Mouse (Mus musculus): ENCODE results near the gene Pmm2.

The Pmm2 gene

GRCm38 (mm10) chr16:8685087-8685486 lies 47.6 kb downstream of the Pmm2 start:
- peak in 1 of 2 experiments; percentile 38 for DNase-seq

GRCm38 (mm10) chr16:8686121-8686870 lies 48.8 kb downstream of the Pmm2 start:
- peak; percentile 61 to 82 for DNase-seq

DNA sequence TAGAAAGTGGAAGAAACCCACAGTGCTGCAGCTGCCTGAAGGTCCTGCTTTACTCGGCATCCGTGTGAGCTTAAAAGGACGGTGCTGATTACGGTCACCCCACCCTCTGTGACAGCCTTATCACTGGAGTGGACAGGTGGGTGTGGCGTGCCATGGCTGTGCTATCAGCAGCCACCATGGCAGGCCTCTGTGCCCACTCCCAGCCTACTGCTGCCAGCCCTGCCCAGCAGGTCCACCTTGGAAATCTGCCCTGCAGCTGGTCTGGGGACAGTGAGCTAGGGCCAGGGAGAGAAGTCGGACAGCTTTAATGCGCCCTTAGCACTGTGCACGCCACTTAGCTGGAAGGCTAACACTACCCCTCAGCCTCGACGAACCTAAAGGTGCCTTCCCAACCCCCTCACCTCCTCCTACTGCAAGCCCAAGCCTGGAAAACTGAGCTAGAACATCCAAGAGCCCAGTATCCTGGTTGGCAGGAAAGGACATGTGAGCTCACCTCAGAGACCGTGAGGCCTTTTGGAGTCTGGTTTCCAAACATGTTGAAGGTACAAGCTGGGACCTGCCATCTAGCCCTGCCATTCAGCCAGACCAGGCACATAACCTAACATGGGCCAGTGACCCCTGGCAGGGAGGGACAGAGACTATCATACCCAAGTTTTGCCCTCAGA lies 49.5 kb downstream of the Pmm2 start:
- no peak for DNase-seq

- DNase-seq = no peak
Observed at GRCm38 (mm10) chr16:8687559-8688112, 50.2 kb downstream of the Pmm2 start.

DNA sequence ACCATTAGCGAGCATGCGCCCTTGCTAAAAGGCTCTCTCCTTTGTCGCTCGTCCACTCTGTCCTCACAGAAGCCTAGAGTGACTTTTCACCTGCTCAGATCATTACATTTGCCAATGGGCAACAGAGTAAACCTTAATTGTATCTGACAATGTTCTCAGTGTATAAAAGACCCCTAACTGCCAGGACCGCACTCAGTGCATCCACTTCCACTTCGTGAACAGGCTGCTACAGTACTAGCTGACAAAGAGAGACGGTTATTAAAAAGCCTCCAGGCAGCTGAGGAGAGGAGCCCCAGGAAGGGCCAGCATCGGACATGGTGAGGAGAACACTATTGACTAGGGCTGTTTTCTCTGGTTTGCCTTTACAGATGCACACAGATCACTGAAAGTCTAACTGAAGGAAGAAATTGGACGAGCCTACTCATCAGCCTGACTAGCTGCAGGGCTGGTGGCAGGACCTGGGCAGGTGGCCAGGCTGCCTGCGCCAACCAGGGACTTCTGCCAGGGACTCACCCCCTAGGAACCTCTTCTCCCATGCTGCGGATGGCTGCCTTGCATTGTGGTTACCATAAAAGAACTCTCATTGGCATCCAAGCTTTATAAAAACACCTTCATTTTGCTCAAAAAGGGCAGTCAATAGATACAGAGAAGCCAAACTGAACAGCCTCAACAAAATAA lies 52.6 kb downstream of the Pmm2 start:
- DNase-seq = peak; percentile 60 to 78

DNA sequence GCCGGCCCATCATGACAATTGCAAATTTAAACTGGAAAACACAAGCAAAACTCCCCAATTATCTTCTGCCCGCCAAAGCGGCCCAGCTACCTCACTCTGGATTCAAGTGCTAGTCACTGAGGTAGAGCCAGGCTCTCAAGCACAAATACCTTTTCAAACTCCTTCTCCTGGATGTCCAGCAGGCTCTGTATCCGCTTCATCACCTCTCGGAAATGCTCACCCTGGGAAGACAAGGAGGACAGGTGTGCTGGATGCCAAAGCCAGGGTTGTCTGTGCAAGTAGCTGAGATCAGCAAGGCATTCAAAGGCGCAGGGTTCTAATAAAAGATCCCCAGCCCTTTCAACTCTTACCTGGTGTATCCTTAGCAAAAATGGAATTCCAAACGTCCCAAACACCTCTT lies 53.7 kb downstream of the Pmm2 start:
- no peak for DNase-seq

DNA sequence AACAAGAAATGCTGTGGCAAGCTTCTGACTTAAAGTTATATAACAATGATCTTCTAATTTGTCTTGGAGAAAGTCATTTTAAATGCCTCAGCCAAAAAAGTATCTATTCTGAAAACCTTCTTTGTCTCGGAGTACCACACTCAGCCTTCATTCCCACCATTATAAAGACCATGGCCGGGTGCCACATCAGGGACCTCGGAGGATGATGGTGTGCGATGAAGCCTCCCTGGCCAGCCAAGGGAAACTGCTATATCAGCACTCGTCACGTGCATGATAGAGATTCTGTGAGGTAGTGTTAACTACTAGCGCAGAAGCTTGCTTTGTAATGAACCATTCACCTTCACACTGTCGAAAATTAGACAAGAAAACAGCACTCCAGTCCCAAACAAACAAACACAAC lies 62.1 kb downstream of the Pmm2 start:
- DNase-seq = no peak

DNA sequence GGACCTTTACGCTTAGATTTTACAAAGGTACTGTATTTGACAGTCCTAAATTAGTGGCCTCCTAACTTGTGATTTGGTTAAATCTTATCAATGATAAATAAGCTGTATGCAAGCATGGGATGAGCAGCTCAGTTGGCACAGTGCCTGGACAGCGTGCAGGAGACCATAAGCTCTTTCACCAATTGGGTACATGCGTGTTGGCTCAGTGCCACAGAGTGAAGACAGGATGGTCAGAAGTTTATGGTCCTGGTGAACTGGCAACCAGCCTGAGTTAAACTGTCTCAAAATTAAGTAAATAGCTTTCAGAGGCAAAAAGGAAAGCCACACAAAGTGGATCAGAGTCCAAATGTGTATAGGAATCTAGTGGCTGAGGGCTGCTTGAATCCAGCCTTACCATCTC lies 63.1 kb downstream of the Pmm2 start:
- DNase-seq = peak; percentile 71 to 80

DNA sequence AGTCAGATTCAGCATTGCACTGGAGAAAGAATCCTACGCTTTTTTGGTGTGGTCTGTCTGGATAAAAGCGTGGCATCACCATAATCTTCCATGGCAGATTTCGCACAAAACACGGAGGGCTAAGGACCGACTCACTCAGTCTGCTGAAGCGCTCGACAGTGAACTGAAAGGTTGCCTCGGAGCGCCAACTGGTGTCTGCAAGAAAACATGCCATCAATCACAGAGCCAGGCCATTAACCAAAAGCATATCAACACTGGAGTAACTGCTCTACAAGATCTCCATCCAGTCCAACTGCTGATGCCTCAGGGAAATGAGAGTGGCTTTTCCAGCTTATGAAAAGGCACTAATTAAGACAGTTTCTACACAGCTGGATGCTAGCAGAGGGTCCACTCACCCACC lies 74.5 kb downstream of the Pmm2 start:
- no peak for DNase-seq
